Mouse (Mus musculus) adrenal gland, adult 2 months (tissue): ENCODE measurements around the gene Adgrl2. TPM values are rescaled to one million over a fixed set of nuclear protein-coding genes. Genes with fewer than 3 reads are reported as not detected.
A peak's percentile ranks its signal among the peaks of the same experiment; 100 is the strongest.

Source experiments
- DNase-seq: peaks from one replicate; pipeline ENCODE4 v3.0.0; 2021
- long read RNA-seq: library from polyadenylated mRNA; stranded (forward); transcript quantifications from one replicate; pipeline ENCODE4 v2.0.0, GENCODE M21; 2021
- polyA plus RNA-seq: library from polyadenylated mRNA; depleted of rRNA; stranded (reverse); fragments of >200 nt; gene quantifications from 2 replicates; pipeline ENCODE4 v1.2.3, GENCODE M21; 2012; rRNA removed
- total RNA-seq, 2 experiments: library from RNA; stranded (reverse); gene quantifications; 2 replicates each; pipeline ENCODE4 v1.2.3; 2021

Adgrl2 gene
- 10 to 100 TPM; 49.1 to 69.0 TPM for total RNA-seq
- 64.8 and 70.5 TPM in 2 replicates for polyA plus RNA-seq
- long read RNA-seq, partial matches to known transcripts = 5 of 9 reads
- long read RNA-seq, other reads (novel, unspliced or antisense) = 4 of 9 reads

DNA sequence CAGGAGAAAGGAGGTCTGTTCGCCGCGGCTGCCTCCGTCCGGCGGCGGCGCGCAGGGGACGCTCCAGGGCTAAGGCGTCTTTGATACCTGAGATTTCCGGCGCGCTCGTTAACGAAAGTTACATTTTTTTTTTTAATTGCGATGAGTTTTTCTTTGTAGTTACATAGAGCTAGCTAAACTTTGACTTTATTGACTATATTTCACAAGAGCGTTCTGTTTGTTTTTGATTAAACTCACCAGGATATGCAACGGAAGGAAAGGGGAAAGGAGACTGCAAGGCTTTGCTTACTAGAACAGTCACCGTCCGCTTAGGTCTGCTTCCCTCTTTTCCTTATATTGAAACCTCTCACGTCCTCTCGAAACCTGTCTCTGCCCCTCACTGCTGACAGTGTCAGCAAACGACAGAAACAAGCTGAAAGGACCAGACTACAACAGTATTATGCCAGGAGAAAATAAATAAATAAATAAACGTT is at the start of gene Adgrl2:
Adgrl2 (minus strand) TSS at position 25 of the 473 bp plus-strand sequence.
- DNase-seq = peak; percentile 27

DNA sequence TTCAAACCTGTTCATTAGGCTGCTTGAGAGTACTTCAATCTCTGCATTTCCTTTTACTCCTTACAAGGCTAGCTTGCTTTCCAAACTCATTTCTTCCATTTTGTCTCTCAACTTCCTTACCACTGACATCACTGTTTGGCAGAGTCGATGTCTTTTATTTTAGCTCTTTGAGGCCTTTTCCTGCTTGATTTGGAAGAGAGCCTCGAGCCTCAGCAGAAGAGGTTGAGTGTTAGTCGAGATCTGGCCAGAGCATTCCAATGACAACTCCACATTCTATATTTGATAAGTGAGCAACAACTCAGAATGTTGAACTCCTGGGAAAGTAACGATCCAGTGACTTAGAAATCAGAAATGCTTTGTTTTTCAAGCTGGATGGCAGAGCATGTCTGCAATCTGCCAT is 48.4 kb upstream of the Adgrl2 start:
- no peak for DNase-seq

DNA sequence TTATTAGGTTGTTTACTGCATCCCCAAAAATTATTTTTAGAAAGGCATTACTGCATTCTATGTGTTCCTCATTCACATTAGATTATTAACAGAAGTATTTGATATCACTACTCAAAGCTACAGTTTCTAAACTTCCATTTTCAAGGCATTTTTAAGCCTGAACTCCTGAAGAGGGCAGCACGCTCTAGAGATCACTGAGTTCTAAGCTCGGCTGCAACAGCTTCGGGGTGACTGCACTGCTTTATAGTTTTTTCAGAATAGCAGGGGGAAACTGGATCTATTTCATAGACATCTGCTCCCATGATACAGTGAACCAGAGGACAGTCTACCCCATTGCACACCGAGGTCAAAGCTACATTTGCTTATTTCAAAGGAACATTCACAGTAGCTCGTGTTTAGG is 29.6 kb upstream of the Adgrl2 start:
- DNase-seq = no peak

GRCm38 (mm10) chr3:149009311-149009710 is 19.0 kb upstream of the Adgrl2 start:
- no peak for DNase-seq

GRCm38 (mm10) chr3:149008634-149009023 is 18.3 kb upstream of the Adgrl2 start:
- no peak for DNase-seq

DNA sequence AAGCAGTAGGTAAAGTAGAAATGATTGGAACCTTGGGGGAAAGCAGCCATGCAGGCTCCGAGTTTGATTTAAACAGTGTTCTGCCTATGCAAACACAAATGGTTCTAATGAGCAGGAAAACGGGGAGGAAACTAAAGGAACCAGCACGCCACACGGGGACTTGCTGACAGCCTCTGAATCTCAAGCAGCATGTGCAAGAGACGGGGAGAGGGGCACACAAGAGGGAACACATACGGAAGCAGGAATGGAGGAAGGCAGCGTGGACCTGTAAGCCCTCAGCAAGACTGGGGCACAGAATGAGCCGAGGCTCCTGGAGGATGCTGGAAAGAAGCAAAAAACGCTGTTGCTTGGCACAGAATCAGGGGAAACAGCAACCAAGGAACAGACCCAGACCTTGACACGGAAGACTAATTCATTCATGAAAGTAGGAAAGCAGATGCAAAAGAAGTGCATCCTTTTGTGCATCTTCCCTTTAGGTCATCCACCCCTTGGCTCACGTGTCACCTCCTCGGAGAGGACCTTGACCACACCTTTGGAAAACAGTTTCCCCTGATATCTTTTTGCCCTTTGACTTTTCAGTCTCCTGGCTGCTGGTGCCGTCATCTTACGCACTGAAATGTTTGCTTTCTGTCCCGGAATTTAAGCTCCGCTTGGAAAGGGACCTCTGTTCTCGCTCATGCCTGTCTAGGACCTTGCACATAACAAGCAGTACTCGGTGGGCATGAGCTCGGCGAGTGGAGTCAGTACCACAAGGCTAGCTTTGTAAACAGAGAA is 17.7 kb upstream of the Adgrl2 start:
- DNase-seq = no peak

DNA sequence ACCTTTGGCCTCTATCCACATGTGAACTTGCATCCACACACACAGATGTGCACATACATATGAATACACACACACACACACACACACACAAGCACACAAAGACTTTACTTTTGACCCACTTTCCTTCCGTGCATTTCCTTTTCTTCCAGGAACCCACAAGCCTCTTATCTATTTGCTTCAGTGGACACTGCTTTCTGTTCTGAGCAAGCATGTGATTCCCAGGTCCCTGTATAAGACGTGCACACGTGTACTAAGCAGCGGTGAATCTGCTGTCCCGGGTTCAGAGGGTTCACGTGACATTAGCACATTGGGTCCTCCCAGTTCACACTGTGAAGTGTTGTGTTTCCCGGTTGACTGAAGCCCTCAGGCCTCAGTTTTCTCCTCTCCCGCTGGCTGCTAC is 11.0 kb upstream of the Adgrl2 start:
- DNase-seq = no peak

DNA sequence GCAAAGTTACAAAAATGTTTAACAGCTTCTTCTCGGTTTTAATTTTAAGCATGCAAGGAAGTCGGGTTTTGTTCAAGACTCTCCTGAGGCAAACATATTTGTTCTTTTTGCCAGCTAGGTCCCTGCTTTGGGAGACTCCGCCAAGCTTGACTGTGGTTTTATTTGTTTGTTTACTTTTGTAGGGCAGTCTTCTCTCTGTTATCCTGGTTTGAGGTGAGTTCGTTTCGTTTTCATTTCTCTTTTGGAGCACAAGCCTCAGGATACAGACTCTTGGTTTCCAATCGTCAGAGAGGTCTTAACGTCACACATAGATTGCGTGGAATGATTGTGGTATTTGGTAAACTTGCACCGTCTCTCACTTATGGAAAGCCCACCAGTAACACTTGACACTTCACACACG is 8.3 kb upstream of the Adgrl2 start:
- DNase-seq = no peak

GRCm38 (mm10) chr3:148991056-148991455 is 701 bp upstream of the Adgrl2 start:
- DNase-seq = no peak

DNA sequence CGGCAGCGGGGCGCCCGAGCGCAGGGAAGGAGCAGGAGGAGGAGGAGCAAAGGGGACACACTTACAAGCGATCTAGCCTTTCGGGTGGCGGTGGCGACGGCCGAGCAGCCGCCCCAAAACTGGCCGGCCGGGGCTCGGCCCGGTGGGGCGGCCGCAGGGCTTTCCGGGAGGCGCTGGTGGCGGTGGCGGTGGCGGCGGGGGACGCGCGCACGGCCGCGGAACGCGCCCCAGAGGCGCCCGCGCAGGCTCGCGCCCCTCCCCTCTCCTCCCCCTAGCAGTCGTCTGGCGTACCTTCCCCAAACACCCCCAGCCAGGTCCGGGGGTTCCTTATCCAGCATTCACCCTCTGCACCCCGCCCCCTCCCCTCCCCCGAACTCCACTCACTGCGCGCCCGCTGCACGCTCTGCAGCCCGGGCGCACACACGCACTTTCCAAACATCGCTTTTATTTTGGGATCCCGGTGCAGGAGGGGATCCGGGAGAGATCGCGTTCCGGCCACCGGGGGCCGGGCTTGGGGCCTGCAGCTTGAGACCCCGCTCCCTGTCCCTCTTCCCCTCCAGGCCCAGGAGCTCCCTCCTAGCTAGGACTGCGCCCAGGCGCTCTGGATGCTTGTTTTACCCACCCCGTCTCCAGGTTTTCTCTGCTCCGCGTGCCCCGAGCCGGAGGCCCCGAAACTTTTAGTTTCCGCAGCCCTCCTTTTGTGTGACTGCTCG is 381 bp downstream of the Adgrl2 start:
- peak; percentile 87 for DNase-seq

DNA sequence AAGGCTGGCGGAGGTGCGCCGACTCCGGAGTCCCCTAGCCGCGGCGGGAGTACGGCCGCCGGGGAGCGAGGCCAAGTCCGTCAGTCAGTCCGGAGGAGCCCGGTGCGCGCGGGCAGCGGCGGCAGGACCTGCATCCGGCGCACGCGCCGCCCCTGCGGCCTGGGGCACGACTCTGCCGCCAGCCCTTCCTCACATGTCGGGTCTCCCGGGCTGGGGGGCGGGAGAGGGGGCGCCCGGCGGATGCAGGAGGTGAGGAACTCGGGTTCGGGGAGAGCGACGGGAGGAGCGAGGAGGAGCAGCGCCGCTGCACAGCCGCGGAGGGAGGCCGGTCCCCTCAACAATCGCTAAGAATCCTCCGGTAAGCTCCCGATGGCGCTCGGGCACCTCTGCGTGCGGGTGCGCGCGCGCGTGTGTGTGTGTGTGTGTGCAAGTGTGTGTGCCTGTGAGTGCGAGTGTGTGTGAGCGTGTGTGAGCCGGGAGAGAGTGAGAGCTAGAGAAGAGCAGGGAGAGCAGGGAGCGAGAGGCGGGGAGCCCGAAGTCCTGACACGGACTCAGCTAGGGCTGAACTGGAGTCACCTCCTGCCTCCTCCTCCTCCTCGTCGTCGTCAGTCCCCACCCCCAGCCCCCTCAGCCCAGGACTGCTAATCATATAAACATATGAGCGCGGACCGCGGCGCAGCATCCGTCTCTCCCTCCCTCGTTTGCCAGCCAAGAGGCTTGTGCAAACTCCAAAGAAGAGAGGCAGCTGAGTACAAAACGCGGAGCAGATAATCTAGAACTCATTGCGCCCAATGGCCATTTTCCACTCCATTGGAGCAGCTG is 1.1 kb downstream of the Adgrl2 start:
- peak; percentile 95 for DNase-seq

- DNase-seq = peak; percentile 70
Measured at GRCm38 (mm10) chr3:148988293-148988995, 1.9 kb downstream of the Adgrl2 start.

- peak; percentile 93 for DNase-seq
Measured at GRCm38 (mm10) chr3:148987591-148988292, 2.6 kb downstream of the Adgrl2 start.

DNA sequence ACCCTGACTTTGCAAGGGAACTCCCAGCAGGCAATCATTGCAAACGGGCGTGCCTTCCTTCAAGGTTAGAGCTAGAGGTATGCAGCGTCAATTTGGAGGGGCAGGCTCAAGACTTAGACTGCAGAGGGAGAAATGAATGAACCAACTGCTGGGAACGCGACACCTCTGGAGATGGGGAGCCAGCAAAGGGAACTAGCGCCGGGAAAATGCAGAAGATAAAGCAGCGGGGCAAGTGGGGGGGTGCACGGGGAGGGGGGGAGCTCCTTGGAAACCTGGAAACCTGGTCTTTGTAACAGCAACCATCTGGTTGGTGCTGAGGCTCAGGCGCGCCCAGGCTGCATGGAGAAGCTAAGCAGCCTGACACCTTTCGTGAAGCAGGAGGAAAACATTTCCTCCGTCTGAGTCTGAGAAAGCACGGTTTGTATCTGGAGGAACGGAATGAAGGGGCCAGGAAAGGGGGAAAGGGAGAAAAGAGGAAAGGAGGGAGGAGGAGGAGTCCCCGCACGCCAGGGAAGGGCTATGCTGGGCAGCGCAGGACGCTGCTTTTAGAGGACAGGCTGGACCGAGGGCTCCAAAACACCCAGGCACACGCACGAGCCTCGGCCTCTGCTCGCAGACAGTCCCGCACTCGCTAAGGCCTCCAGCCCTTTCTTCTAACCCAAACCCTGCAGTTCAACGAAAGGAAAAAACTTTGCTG is 3.3 kb downstream of the Adgrl2 start:
- DNase-seq = peak; percentile 61

GRCm38 (mm10) chr3:148986296-148986893 is 4.0 kb downstream of the Adgrl2 start:
- peak; percentile 41 for DNase-seq

GRCm38 (mm10) chr3:148984326-148984725 is 6.0 kb downstream of the Adgrl2 start:
- DNase-seq = no peak

DNA sequence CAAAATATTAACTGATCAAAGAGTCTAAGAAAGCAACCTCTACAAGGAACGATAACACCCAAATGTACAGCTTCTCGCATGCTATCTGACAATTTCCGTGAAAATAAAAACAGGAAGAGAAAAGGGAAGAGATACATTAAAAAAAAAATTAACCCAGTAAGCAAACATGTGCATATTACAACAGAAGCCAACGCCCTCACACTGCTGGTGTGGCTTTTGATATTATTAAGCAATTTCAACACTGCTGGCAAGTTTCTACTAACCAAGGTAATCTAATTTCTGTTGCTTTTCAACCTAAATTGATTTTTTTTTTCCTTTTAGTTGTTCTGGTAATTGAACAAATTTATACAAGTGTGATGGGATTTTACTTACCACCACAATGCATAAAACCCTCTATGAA is 8.0 kb downstream of the Adgrl2 start:
- DNase-seq = no peak

GRCm38 (mm10) chr3:148981776-148982175 is 8.6 kb downstream of the Adgrl2 start:
- peak; percentile 30 for DNase-seq

- no peak for DNase-seq
Measured at GRCm38 (mm10) chr3:148978541-148978940, 11.8 kb downstream of the Adgrl2 start.

- no peak for DNase-seq
Measured at GRCm38 (mm10) chr3:148977838-148978237, 12.5 kb downstream of the Adgrl2 start.
